Mouse (Mus musculus) myocyte (in vitro differentiated cells): ENCODE measurements around the gene Tcp10a.
"Not testable (repeated sequence)": the region's sequence is repeated elsewhere in the genome, so short reads cannot be mapped to it uniquely, and the experiment has no call there.

Experiments
- POLR2A ChIP-seq: IDR thresholded peaks from one replicate; pipeline ENCODE4 v1.6.1; 2011; ENCODE audit warnings: low read depth, mild to moderate bottlenecking, control low read depth, moderate library complexity; ENCODE audit not compliant: insufficient read length
- TCF12 ChIP-seq: IDR thresholded peaks from one replicate; pipeline ENCODE4 v1.6.1; 2011; ENCODE audit warnings: mild to moderate bottlenecking, control low read depth; ENCODE audit not compliant: poor library complexity, insufficient read depth, severe bottlenecking

DNA sequence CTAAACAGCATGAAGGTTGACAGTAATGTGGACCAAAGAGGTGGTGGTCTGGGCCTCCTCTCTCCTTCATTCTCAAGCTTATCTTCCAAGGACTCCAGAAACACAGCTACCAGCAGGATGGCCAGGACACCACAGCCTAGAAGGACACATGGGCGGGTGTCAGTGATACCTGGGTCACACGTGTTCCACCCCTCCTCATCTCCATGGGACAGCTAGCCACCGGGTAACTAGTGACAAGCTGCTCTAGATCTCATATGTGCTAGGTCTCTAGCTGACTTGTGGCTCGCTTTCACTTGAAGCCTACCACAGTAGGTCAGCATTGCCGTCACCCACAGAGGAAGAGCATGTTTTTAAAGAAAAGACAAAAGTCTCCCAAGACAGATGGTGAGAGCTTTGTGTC is 47.4 kb downstream of the Tcp10a start, which contains the start of gene Gm49630:
- not testable (repeated sequence) for TF ChIP-seq TCF12, POLR2A
